Mouse (Mus musculus) right cerebral cortex, postnatal 36 days (tissue): ENCODE measurements around the gene Bcat2.

ENCODE experiments used
- DNase-seq, 2 experiments: peaks; one replicate each; pipeline ENCODE4 v3.0.0; 2022; ENCODE audit warnings: low spot score in 2 of 2, mixed read lengths in 1 of 2

Gene Bcat2

GRCm38 (mm10) chr7:45550821-45551511 lies 19.0 kb upstream of the Bcat2 start:
- DNase-seq = no peak

- no peak for DNase-seq
These were observed 18.5 kb upstream of the Bcat2 start for GRCm38 (mm10) chr7:45551512-45551883.

- no peak for DNase-seq
These were observed 16.4 kb upstream of the Bcat2 start for GRCm38 (mm10) chr7:45553519-45553918.

GRCm38 (mm10) chr7:45553990-45554389 lies 16.0 kb upstream of the Bcat2 start:
- DNase-seq = no peak

GRCm38 (mm10) chr7:45554744-45555143 lies 15.2 kb upstream of the Bcat2 start, which contains the start of gene Hsd17b14:
Gene Hsd17b14 (plus strand): TSS chr7:45554893.
- DNase-seq = no peak

- DNase-seq = peak; percentile 36 to 55
These were observed 14.2 kb upstream of the Bcat2 start for GRCm38 (mm10) chr7:45555787-45556186.

GRCm38 (mm10) chr7:45558907-45559306 lies 11.0 kb upstream of the Bcat2 start:
- no peak for DNase-seq

- DNase-seq = no peak
These were observed 9.7 kb upstream of the Bcat2 start for GRCm38 (mm10) chr7:45560241-45560640.

- DNase-seq = peak; percentile 59 to 67
These were observed 8.9 kb upstream of the Bcat2 start for GRCm38 (mm10) chr7:45560843-45561623.

GRCm38 (mm10) chr7:45561624-45562520 lies 8.1 kb upstream of the Bcat2 start:
- DNase-seq = no peak

GRCm38 (mm10) chr7:45564811-45565210 lies 5.1 kb upstream of the Bcat2 start:
- DNase-seq = no peak

- DNase-seq = no peak
These were observed 4.5 kb upstream of the Bcat2 start for GRCm38 (mm10) chr7:45565446-45565845.

GRCm38 (mm10) chr7:45567112-45567779 lies 2.7 kb upstream of the Bcat2 start:
- no peak for DNase-seq

- peak; percentile 85 to 87 for DNase-seq
These were observed 2.0 kb upstream of the Bcat2 start for GRCm38 (mm10) chr7:45567780-45568516.

GRCm38 (mm10) chr7:45568601-45569473 lies 1.1 kb upstream of the Bcat2 start:
- DNase-seq = no peak

- DNase-seq = no peak
These were observed 2.0 kb downstream of the Bcat2 start for GRCm38 (mm10) chr7:45571966-45572365.

- DNase-seq = no peak
These were observed 4.0 kb downstream of the Bcat2 start for GRCm38 (mm10) chr7:45573954-45574353.

GRCm38 (mm10) chr7:45574472-45575379 lies 4.8 kb downstream of the Bcat2 start:
- no peak for DNase-seq

GRCm38 (mm10) chr7:45585923-45586322 lies 16.0 kb downstream of the Bcat2 start:
- no peak for DNase-seq
